Mouse (Mus musculus) liver, embryonic 16.5 days (tissue): ENCODE measurements around the gene Dhrs3. TPM values are rescaled to one million over a fixed set of nuclear protein-coding genes. Genes with fewer than 3 reads are reported as not detected.

ENCODE experiments used
- ATAC-seq: fragments of 200-750 bp; cut with Nextera tagmentation; 2 replicates; pipeline ENCODE4 v1.8.0; 2017; ENCODE audit warnings: low read depth, mild to moderate bottlenecking, moderate number of reproducible peaks, moderate library complexity
- H3K27ac ChIP-seq: fragments of 300-500 bp; sonication (generic); 2 replicates; pipeline ENCODE4 v1.5.1; 2014; ENCODE audit warnings: mild to moderate bottlenecking, low read length
- H3K27me3 ChIP-seq: fragments of 300-500 bp; sonication (generic); 2 replicates; pipeline ENCODE4 v1.6.1; 2014; ENCODE audit warnings: low read depth, low read length, mixed read lengths; ENCODE audit not compliant: control insufficient read depth, insufficient read depth
- H3K36me3 ChIP-seq: fragments of 300-500 bp; sonication (generic); 2 replicates; pipeline ENCODE4 v1.6.1; 2014; ENCODE audit warnings: mild to moderate bottlenecking; ENCODE audit not compliant: control insufficient read depth, insufficient read depth
- H3K4me1 ChIP-seq: fragments of 300-500 bp; sonication (generic); 2 replicates; pipeline ENCODE4 v1.6.1; 2014; ENCODE audit warnings: low read depth, low read length, mixed read lengths; ENCODE audit not compliant: control insufficient read depth
- H3K4me2 ChIP-seq: fragments of 300-500 bp; sonication (generic); 2 replicates; pipeline ENCODE4 v1.6.1; 2014; ENCODE audit warnings: low read depth, low read length, mixed read lengths
- H3K4me3 ChIP-seq: fragments of 300-500 bp; sonication (generic); 2 replicates; pipeline ENCODE4 v1.5.1; 2014; ENCODE audit warnings: low read depth, mild to moderate bottlenecking, low read length
- H3K9ac ChIP-seq: fragments of 300-500 bp; sonication (generic); 2 replicates; pipeline ENCODE4 v1.6.1; 2014; ENCODE audit warnings: low read depth, low read length
- H3K9me3 ChIP-seq: fragments of 300-500 bp; sonication (generic); replicated peaks from 2 replicates; pipeline ENCODE4 v1.6.1; 2016; ENCODE audit warnings: low read length; ENCODE audit not compliant: control insufficient read depth
- WGBS: fragments of 180-500 bp; shearing (Covaris S2); extraction: QIAGEN DNeasy Blood & Tissue Kit; methylation state at CpG from one replicate; pipeline ENCODE4 v1.1.7; 2014; ENCODE audit not compliant: insufficient replicate concordance; 5-methylcytosine and 5-hydroxymethylcytosine counted together
- polyA plus RNA-seq: library from polyadenylated mRNA; unstranded; fragments of >200 nt; fragmentation: Nextera tagmentation; extraction: Ambion mirVana; gene quantifications from 2 replicates; pipeline ENCODE4 v1.2.1, GENCODE M21; 2015

Gene Dhrs3
- polyA plus RNA-seq, 1 experiment from 2014 or later: 39.2 TPM

DNA sequence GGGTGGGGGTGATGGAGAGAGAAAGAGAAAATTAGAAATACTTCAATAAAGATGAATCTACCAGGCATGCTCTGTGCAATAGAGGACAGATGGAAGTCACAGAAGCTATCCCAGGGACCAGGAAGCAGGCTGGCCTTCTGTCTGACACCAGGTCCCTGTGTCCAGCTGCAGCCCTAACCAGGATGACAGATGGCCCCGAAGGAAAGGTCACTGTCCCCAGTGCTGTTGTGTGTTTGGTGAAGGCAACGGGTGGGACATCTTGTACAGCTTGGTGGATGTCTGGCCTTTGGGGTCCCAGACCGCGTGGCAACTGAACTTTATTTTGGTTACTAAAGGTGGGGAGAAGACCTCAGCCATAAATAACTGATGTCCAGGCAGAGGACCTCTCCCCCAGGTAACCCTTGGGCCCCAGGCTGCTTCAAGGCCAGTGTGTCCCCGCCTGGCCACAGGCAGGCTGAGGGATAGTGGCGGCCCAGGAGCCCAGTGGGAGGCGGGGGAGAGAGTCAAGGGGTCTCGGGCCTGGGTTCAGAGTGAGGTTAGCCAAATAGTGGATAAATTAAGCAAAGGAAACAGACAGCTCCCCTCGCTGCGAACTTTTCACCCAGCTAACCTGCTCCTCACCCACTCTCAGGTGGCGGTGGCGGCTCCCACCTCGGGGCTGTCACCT, 48.3 kb downstream of the Dhrs3 start:
- 65% methylated on average over 13 of the region's 13 CpGs for WGBS
- no peak for ATAC-seq
- no peaks in the 10 kb centered on the region for H3K36me3 ChIP-seq
- H3K4me1 ChIP-seq: no peaks in the 10 kb centered on the region; the same call in 1 of the 2 replicates
- no peak overlapping the region for H3K27ac ChIP-seq
- H3K9me3 ChIP-seq: no peaks in the 10 kb centered on the region
- H3K9ac ChIP-seq: no peak overlapping the region
- H3K27me3 ChIP-seq: no peaks in the 10 kb centered on the region
- H3K4me2 ChIP-seq: no peak overlapping the region
- H3K4me3 ChIP-seq: no peak overlapping the region

DNA sequence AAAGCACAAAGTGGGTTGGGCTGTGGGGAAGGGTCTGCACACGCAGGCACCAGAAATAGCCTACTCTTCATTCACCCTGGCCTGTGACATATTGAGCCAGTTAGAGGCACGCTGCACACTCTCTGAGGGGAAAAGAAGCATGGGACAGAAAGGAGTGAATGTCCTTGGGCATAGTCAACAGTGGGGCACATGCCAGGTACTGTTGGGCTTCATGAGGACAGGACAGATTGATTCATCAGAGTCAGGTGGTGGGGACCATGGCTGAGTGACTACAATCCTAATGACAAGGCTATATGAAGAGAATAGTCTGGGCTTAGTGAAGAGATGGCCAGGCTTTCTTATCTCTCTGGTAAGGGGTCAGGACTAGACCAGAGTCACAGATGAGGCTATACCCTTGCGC, 49.8 kb downstream of the Dhrs3 start:
- Histone ChIP-seq H3K4me2 (no peak overlapping the region), H3K4me3 (no peak overlapping the region), H3K36me3 (no peaks in the 10 kb centered on the region), H3K27me3 (no peaks in the 10 kb centered on the region), H3K9ac (no peak overlapping the region), H3K9me3 (no peaks in the 10 kb centered on the region), H3K4me1 (peaks cover under 1% of the 10 kb centered on the region; the same call in 1 of the 2 replicates), H3K27ac (no peak overlapping the region)
- WGBS: 74% methylated on average over 3 of the region's 3 CpGs
- ATAC-seq: no peak

GRCm38 (mm10) chr4:144943273-144943672, 50.6 kb downstream of the Dhrs3 start:
- H3K27me3 ChIP-seq: no peaks in the 10 kb centered on the region
- H3K4me1 ChIP-seq: peaks cover 9% of the 10 kb centered on the region
- no peaks in the 10 kb centered on the region for H3K9me3 ChIP-seq
- ATAC-seq: peak; percentile 54
- 32% methylated on average over 5 of the region's 5 CpGs for WGBS
- H3K27ac ChIP-seq: no peak overlapping the region
- H3K4me2 ChIP-seq: no peak overlapping the region
- no peaks in the 10 kb centered on the region for H3K36me3 ChIP-seq
- H3K9ac ChIP-seq: no peak overlapping the region
- no peak overlapping the region for H3K4me3 ChIP-seq

GRCm38 (mm10) chr4:144947738-144948390, 55.2 kb downstream of the Dhrs3 start:
- 48% methylated on average over 6 of the region's 6 CpGs for WGBS
- no peaks in the 10 kb centered on the region for H3K36me3 ChIP-seq
- H3K27me3 ChIP-seq: no peaks in the 10 kb centered on the region
- no peak overlapping the region for H3K4me2 ChIP-seq
- ATAC-seq: no peak
- H3K27ac ChIP-seq: no peak overlapping the region; the same call in 1 of the 2 replicates
- no peak overlapping the region for H3K4me3 ChIP-seq
- no peaks in the 10 kb centered on the region for H3K9me3 ChIP-seq
- H3K4me1 ChIP-seq: peaks cover 37% of the 10 kb centered on the region
- peak overlapping the region; percentile 15; the same call in 1 of the 2 replicates for H3K9ac ChIP-seq

- H3K4me1 ChIP-seq: peaks cover 37% of the 10 kb centered on the region
- H3K9ac ChIP-seq: peak overlapping the region; percentile 47
- peak overlapping the region; percentile 23 for H3K4me3 ChIP-seq
- 19% methylated on average over 9 of the region's 9 CpGs for WGBS
- peak; percentile 97 for ATAC-seq
- peak overlapping the region; percentile 85 for H3K27ac ChIP-seq
- no peaks in the 10 kb centered on the region for H3K27me3 ChIP-seq
- no peaks in the 10 kb centered on the region for H3K9me3 ChIP-seq
- H3K36me3 ChIP-seq: no peaks in the 10 kb centered on the region
- H3K4me2 ChIP-seq: peak overlapping the region; percentile 50
Measured at GRCm38 (mm10) chr4:144949441-144950326, 57.1 kb downstream of the Dhrs3 start.

DNA sequence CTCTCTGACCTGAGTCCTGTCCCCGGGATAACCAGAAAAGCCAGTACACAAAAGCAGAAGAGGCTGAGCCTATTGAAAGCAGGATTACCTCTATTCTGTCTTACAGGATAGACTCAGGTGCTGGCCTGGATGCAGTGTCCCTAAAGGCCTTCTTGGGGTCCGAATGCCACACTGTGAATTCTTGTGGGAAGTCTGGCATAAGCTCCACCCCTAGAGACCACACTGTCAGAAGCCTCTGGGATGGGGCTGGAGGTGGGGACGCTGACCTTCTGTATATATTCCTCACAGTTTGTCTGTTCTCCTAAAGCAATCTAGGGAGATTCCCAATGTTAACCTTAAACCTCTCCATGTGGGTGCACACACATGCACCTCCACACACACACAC, 57.7 kb downstream of the Dhrs3 start:
- peaks cover 37% of the 10 kb centered on the region for H3K4me1 ChIP-seq
- 47% methylated on average over 3 of the region's 3 CpGs for WGBS
- H3K9me3 ChIP-seq: no peaks in the 10 kb centered on the region
- no peak for ATAC-seq
- H3K4me3 ChIP-seq: no peak overlapping the region
- no peaks in the 10 kb centered on the region for H3K27me3 ChIP-seq
- H3K27ac ChIP-seq: peak overlapping the region; percentile 85
- peak overlapping the region; percentile 38; the same call in 1 of the 2 replicates for H3K9ac ChIP-seq
- H3K4me2 ChIP-seq: peak overlapping the region; percentile 50
- no peaks in the 10 kb centered on the region for H3K36me3 ChIP-seq

DNA sequence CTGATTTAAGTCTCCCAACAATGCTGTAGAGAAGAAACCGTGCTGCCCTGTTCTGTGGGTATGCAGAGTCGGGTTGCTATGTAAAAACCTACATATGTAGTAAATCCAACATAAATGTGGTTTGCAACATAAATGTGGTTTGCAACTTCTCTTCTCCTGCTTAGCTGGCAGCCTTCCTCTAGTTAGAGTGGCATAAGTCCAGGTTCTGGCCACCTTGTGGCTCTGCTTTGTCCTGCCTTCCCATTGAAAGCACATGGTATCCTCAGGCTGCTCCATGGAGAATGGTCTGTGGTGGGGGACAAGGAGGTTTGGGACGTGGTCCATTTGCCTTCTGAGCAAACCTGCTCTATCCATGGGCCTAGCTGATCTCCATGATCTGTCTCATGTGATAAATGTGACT, 58.3 kb downstream of the Dhrs3 start:
- Histone ChIP-seq H3K4me2 (no peak overlapping the region), H3K9ac (no peak overlapping the region), H3K4me1 (peaks cover 37% of the 10 kb centered on the region), H3K9me3 (no peaks in the 10 kb centered on the region), H3K4me3 (no peak overlapping the region), H3K27me3 (no peaks in the 10 kb centered on the region), H3K27ac (no peak overlapping the region), H3K36me3 (no peaks in the 10 kb centered on the region)
- ATAC-seq: no peak
- WGBS: 68% methylated on average over 3 of the region's 3 CpGs

- Histone ChIP-seq H3K4me1 (peaks cover 40% of the 10 kb centered on the region), H3K27ac (no peak overlapping the region), H3K4me3 (no peak overlapping the region), H3K36me3 (no peaks in the 10 kb centered on the region), H3K9ac (no peak overlapping the region), H3K4me2 (no peak overlapping the region), H3K27me3 (no peaks in the 10 kb centered on the region), H3K9me3 (no peaks in the 10 kb centered on the region)
- WGBS: 75% methylated on average over 7 of the region's 7 CpGs
- no peak for ATAC-seq
Measured at GRCm38 (mm10) chr4:144951859-144952258, 59.2 kb downstream of the Dhrs3 start.
